Mouse (Mus musculus) midbrain, embryonic 16.5 days (tissue): ENCODE results near the gene Syt9. TPM values are rescaled to one million over a fixed set of nuclear protein-coding genes. Genes with fewer than 3 reads are reported as not detected.
"Not testable (repeated sequence)": the region's sequence is repeated elsewhere in the genome, so short reads cannot be mapped to it uniquely, and the experiment has no call there.

Experiments
- ATAC-seq: fragments of 200-750 bp; cut with Nextera tagmentation; 2 replicates; pipeline ENCODE4 v1.8.0; 2017; ENCODE audit warnings: moderate TSS enrichment
- H3K27ac ChIP-seq: fragments of 300-500 bp; sonication (generic); 2 replicates; pipeline ENCODE4 v1.5.1; 2014; ENCODE audit warnings: mild to moderate bottlenecking, low read length, mixed read lengths
- H3K27me3 ChIP-seq: fragments of 300-500 bp; sonication (generic); 2 replicates; pipeline ENCODE4 v1.6.1; 2014; ENCODE audit warnings: low read depth, low read length, mixed read lengths; ENCODE audit not compliant: control insufficient read depth, insufficient read depth
- H3K36me3 ChIP-seq: fragments of 300-500 bp; sonication (generic); 2 replicates; pipeline ENCODE4 v1.6.1; 2014; ENCODE audit warnings: mild to moderate bottlenecking, low read length, moderate library complexity, mixed read lengths; ENCODE audit not compliant: control insufficient read depth, insufficient read depth
- H3K4me1 ChIP-seq: fragments of 300-500 bp; sonication (generic); 2 replicates; pipeline ENCODE4 v1.6.1; 2014; ENCODE audit warnings: mild to moderate bottlenecking, low read length, mixed read lengths; ENCODE audit not compliant: control insufficient read depth, insufficient read depth
- H3K4me2 ChIP-seq: fragments of 300-500 bp; sonication (generic); 2 replicates; pipeline ENCODE4 v1.6.1; 2014; ENCODE audit warnings: mild to moderate bottlenecking, low read length, mixed read lengths
- H3K4me3 ChIP-seq: fragments of 300-500 bp; sonication (generic); 2 replicates; pipeline ENCODE4 v1.5.1; 2014; ENCODE audit warnings: low read depth, mild to moderate bottlenecking, low read length, moderate library complexity, mixed read lengths
- H3K9ac ChIP-seq: fragments of 300-500 bp; sonication (generic); 2 replicates; pipeline ENCODE4 v1.6.1; 2014; ENCODE audit warnings: low read depth, low read length, mixed read lengths
- H3K9me3 ChIP-seq: fragments of 300-500 bp; sonication (generic); replicated peaks from 2 replicates; pipeline ENCODE4 v1.6.1; 2014; ENCODE audit warnings: mild to moderate bottlenecking, low read length, mixed read lengths; ENCODE audit not compliant: control insufficient read depth, poor library complexity, severe bottlenecking
- WGBS: fragments of 180-500 bp; shearing (Covaris S2); extraction: QIAGEN DNeasy Blood & Tissue Kit; methylation state at CpG from one replicate; pipeline ENCODE4 v1.1.7; 2014; 5-methylcytosine and 5-hydroxymethylcytosine counted together
- polyA plus RNA-seq: library from polyadenylated mRNA; unstranded; fragments of >200 nt; fragmentation: Nextera tagmentation; extraction: Ambion mirVana; gene quantifications from 2 replicates; pipeline ENCODE4 v1.2.1, GENCODE M21; 2015

Syt9 gene
- polyA plus RNA-seq, 1 experiment from 2014 or later, result 13.8 TPM

- not testable (repeated sequence) for H3K4me3 ChIP-seq, H3K27me3 ChIP-seq, H3K27ac ChIP-seq, ATAC-seq, H3K4me2 ChIP-seq, H3K9me3 ChIP-seq, H3K4me1 ChIP-seq, H3K36me3 ChIP-seq, H3K9ac ChIP-seq
- WGBS, result 81% methylated on average over 2 of the region's 2 CpGs
Measured at GRCm38 (mm10) chr7:107485709-107486108, 115.2 kb downstream of the Syt9 start.

GRCm38 (mm10) chr7:107495428-107495827, 124.9 kb downstream of the Syt9 start:
- H3K9me3 ChIP-seq, result no peaks in the 10 kb centered on the region
- no peak overlapping the region for H3K9ac ChIP-seq
- H3K27me3 ChIP-seq, result no peaks in the 10 kb centered on the region
- H3K4me2 ChIP-seq, result no peak overlapping the region
- ATAC-seq, result no peak
- H3K4me3 ChIP-seq, result no peak overlapping the region
- no peak overlapping the region for H3K27ac ChIP-seq
- H3K36me3 ChIP-seq, result no peaks in the 10 kb centered on the region
- no peaks in the 10 kb centered on the region for H3K4me1 ChIP-seq

- Histone ChIP-seq H3K36me3 (no peaks in the 10 kb centered on the region), H3K9me3 (no peaks in the 10 kb centered on the region), H3K4me2 (no peak overlapping the region), H3K9ac (no peak overlapping the region), H3K27ac (no peak overlapping the region), H3K4me1 (no peaks in the 10 kb centered on the region), H3K27me3 (no peaks in the 10 kb centered on the region), H3K4me3 (no peak overlapping the region)
- WGBS, result 91% methylated on average over 7 of the region's 7 CpGs
- ATAC-seq, result no peak
Measured at GRCm38 (mm10) chr7:107496923-107497322, 126.4 kb downstream of the Syt9 start.

GRCm38 (mm10) chr7:107500641-107501040, 130.1 kb downstream of the Syt9 start:
- no peak for ATAC-seq
- H3K9ac ChIP-seq, result no peak overlapping the region
- peaks cover 3% of the 10 kb centered on the region; the same call in 1 of the 2 replicates for H3K4me1 ChIP-seq
- H3K27me3 ChIP-seq, result no peaks in the 10 kb centered on the region
- no peak overlapping the region for H3K27ac ChIP-seq
- 86% methylated on average over 7 of the region's 7 CpGs for WGBS
- H3K4me3 ChIP-seq, result no peak overlapping the region
- H3K36me3 ChIP-seq, result no peaks in the 10 kb centered on the region
- H3K4me2 ChIP-seq, result no peak overlapping the region
- no peaks in the 10 kb centered on the region for H3K9me3 ChIP-seq

- no peak overlapping the region for H3K4me3 ChIP-seq
- peaks cover 3% of the 10 kb centered on the region; the same call in 1 of the 2 replicates for H3K4me1 ChIP-seq
- H3K27me3 ChIP-seq, result no peaks in the 10 kb centered on the region
- H3K9ac ChIP-seq, result no peak overlapping the region
- H3K4me2 ChIP-seq, result no peak overlapping the region
- peak overlapping the region; percentile 47; the same call in 1 of the 2 replicates for H3K27ac ChIP-seq
- 47% methylated on average over 5 of the region's 5 CpGs for WGBS
- no peaks in the 10 kb centered on the region for H3K36me3 ChIP-seq
- H3K9me3 ChIP-seq, result no peaks in the 10 kb centered on the region
- peak; percentile 57 for ATAC-seq
Measured at GRCm38 (mm10) chr7:107504761-107505712, 134.5 kb downstream of the Syt9 start.

- no peak for ATAC-seq
- H3K4me2 ChIP-seq, result no peak overlapping the region
Measured at GRCm38 (mm10) chr7:107507920-107508319, 137.4 kb downstream of the Syt9 start.

GRCm38 (mm10) chr7:107509740-107510139, 139.2 kb downstream of the Syt9 start:
- H3K4me3 ChIP-seq, result no peak overlapping the region
- H3K36me3 ChIP-seq, result no peaks in the 10 kb centered on the region
- no peaks in the 10 kb centered on the region for H3K9me3 ChIP-seq
- H3K4me1 ChIP-seq, result no peaks in the 10 kb centered on the region
- H3K27me3 ChIP-seq, result no peaks in the 10 kb centered on the region
- no peak overlapping the region for H3K27ac ChIP-seq
- WGBS, result 76% methylated on average over 3 of the region's 3 CpGs
- H3K4me2 ChIP-seq, result no peak overlapping the region
- H3K9ac ChIP-seq, result no peak overlapping the region
- ATAC-seq, result no peak

More at GRCm38 (mm10) chr7:107507920-107508319, 137.4 kb downstream of the Syt9 start:
- Histone ChIP-seq H3K9me3 (no peaks in the 10 kb centered on the region), H3K4me1 (peaks cover 3% of the 10 kb centered on the region; the same call in 1 of the 2 replicates), H3K27ac (no peak overlapping the region), H3K36me3 (no peaks in the 10 kb centered on the region), H3K27me3 (no peaks in the 10 kb centered on the region), H3K9ac (no peak overlapping the region), H3K4me3 (no peak overlapping the region)
- 85% methylated on average over 3 of the region's 3 CpGs for WGBS

- no peak overlapping the region for H3K4me2 ChIP-seq
- H3K4me3 ChIP-seq, result no peak overlapping the region
- no peaks in the 10 kb centered on the region for H3K9me3 ChIP-seq
- H3K27ac ChIP-seq, result no peak overlapping the region
- WGBS, result 43% methylated on average over 8 of the region's 8 CpGs
- H3K27me3 ChIP-seq, result no peaks in the 10 kb centered on the region
- H3K36me3 ChIP-seq, result no peaks in the 10 kb centered on the region
- no peak overlapping the region for H3K9ac ChIP-seq
- no peaks in the 10 kb centered on the region for H3K4me1 ChIP-seq
- ATAC-seq, result peak; percentile 44; the same call in 1 of the 2 replicates
Measured at GRCm38 (mm10) chr7:107516704-107517410, 146.3 kb downstream of the Syt9 start.
